Mouse (Mus musculus) kidney, postnatal 0 days (tissue): ENCODE results near the gene Ube3b. TPM values are rescaled to one million over a fixed set of nuclear protein-coding genes. Genes with fewer than 3 reads are reported as not detected.

Experiments used
- ATAC-seq: fragments of 200-750 bp; cut with Nextera tagmentation; replicated peaks from 2 replicates; pipeline ENCODE4 v1.8.0; 2017; ENCODE audit warnings: low read depth, moderate number of reproducible peaks, moderate TSS enrichment, moderate library complexity; ENCODE audit not compliant: low FRiP score
- DNase-seq: peaks from one replicate; pipeline ENCODE4 v3.0.0-alpha.2; 2016; ENCODE audit warnings: low spot score
- H3K27ac ChIP-seq: fragments of 300-500 bp; sonication (generic); 2 replicates; pipeline ENCODE4 v1.5.1; 2014; ENCODE audit warnings: mild to moderate bottlenecking
- H3K27me3 ChIP-seq: fragments of 300-500 bp; sonication (generic); 2 replicates; pipeline ENCODE4 v1.6.1; 2014; ENCODE audit warnings: low read length, mixed read lengths; ENCODE audit not compliant: insufficient read depth
- H3K36me3 ChIP-seq: fragments of 300-500 bp; sonication (generic); 2 replicates; pipeline ENCODE4 v1.6.1; 2014; ENCODE audit warnings: low read length, mixed read lengths; ENCODE audit not compliant: insufficient read depth
- H3K4me1 ChIP-seq: fragments of 300-500 bp; sonication (generic); replicated peaks from 2 replicates; pipeline ENCODE4 v1.6.1; 2014; ENCODE audit warnings: antibody characterized with exemption, low read length, mixed read lengths; ENCODE audit not compliant: insufficient read depth
- H3K4me2 ChIP-seq: fragments of 300-500 bp; sonication (generic); 2 replicates; pipeline ENCODE4 v1.6.1; 2014; ENCODE audit warnings: mild to moderate bottlenecking, low read length, moderate library complexity, mixed read lengths
- H3K4me3 ChIP-seq: fragments of 300-500 bp; sonication (generic); replicated peaks from 2 replicates; pipeline ENCODE4 v1.5.1; 2014; ENCODE audit warnings: low read depth, low read length
- H3K9ac ChIP-seq: fragments of 300-500 bp; sonication (generic); 2 replicates; pipeline ENCODE4 v1.6.1; 2014; ENCODE audit warnings: low read depth, low read length
- H3K9me3 ChIP-seq: fragments of 300-500 bp; sonication (generic); replicated peaks from 2 replicates; pipeline ENCODE4 v1.6.1; 2016; ENCODE audit warnings: low read length, inconsistent platforms, mixed read lengths
- CTCF ChIP-seq: IDR thresholded peaks from 2 replicates; pipeline ENCODE4 v1.5.1; 2016; ENCODE audit warnings: antibody characterized with exemption, low read depth, mild to moderate bottlenecking, moderate library complexity
- WGBS: fragments of 180-500 bp; shearing (Covaris S2); extraction: QIAGEN DNeasy Blood & Tissue Kit; methylation state at CpG from one replicate; pipeline ENCODE4 v1.1.7; 2014; 5-methylcytosine and 5-hydroxymethylcytosine counted together
- microRNA-seq: library from miRNA; unstranded; fragments of <30 nt; microRNA quantifications from one replicate; pipeline ENCODE4, GENCODE M21; 2016
- polyA plus RNA-seq: library from polyadenylated mRNA; unstranded; fragments of >200 nt; fragmentation: Nextera tagmentation; extraction: Ambion mirVana; gene quantifications from 2 replicates; pipeline ENCODE4 v1.2.1, GENCODE M21; 2015

The Ube3b gene
- polyA plus RNA-seq, 1 experiment from 2014 or later = 28.6 TPM

DNA sequence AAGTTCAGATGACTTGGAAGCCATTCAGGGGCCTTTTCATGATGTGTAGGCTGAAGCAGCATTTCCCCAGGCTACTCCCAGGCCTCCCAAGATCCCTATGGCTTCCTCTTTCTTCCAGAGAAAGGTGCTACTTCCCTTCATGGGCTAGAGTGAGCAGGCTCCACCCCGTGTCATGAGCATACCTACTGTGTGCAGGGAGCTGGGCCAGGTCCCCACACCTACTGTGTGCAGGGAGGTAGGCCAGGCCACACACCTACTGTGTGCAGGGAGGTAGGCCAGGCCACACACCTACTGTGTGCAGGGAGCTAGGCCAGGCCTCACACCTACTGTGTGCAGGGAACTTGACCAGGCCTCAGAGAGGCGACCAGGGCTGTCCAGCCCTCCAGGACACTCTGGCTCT, 84.2 kb downstream of the Ube3b start:
- ATAC-seq (no peak), DNase-seq (no peak)
- Histone ChIP-seq H3K27ac (no peak overlapping the region), H3K9ac (no peak overlapping the region), H3K27me3 (no peaks in the 10 kb centered on the region), H3K4me3 (no peak overlapping the region), H3K36me3 (no peaks in the 10 kb centered on the region), H3K9me3 (no peaks in the 10 kb centered on the region), H3K4me2 (no peak overlapping the region), H3K4me1 (peaks cover 9% of the 10 kb centered on the region; the same call in 1 of the 2 replicates)
- no peak for TF ChIP-seq CTCF
- WGBS = 86% methylated on average over 2 of the region's 2 CpGs

DNA sequence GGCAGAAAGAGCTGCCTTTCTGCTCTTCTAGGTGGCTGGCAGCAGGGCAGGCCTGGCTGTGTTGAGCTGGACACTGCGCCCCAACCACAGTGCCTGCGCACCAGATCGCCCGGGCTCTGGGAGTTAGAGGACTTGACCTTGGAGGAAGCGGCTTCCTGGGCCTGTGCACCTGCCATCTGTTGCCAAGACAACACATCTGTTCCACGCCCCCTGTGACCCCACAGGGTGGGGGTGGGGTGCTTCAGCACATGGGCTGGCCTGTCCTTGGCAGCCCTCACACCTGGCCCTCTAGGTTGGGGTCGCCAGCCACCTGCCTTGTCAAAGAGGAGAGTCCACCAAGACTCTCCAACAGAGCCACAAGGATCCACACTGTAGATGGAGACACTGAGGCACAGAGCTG, 85.2 kb downstream of the Ube3b start:
- ATAC-seq = 0 out of 2 replicates have a peak, but pooled peaks have one; percentile 10
- no peak overlapping the region for H3K9ac ChIP-seq
- no peaks in the 10 kb centered on the region for H3K27me3 ChIP-seq
- 64% methylated on average over 7 of the region's 7 CpGs for WGBS
- H3K4me3 ChIP-seq = no peak overlapping the region
- DNase-seq = no peak
- H3K36me3 ChIP-seq = no peaks in the 10 kb centered on the region
- no peaks in the 10 kb centered on the region for H3K9me3 ChIP-seq
- H3K4me2 ChIP-seq = no peak overlapping the region
- TF ChIP-seq CTCF = no peak
- no peak overlapping the region for H3K27ac ChIP-seq
- H3K4me1 ChIP-seq = peaks cover 9% of the 10 kb centered on the region; the same call in 1 of the 2 replicates

DNA sequence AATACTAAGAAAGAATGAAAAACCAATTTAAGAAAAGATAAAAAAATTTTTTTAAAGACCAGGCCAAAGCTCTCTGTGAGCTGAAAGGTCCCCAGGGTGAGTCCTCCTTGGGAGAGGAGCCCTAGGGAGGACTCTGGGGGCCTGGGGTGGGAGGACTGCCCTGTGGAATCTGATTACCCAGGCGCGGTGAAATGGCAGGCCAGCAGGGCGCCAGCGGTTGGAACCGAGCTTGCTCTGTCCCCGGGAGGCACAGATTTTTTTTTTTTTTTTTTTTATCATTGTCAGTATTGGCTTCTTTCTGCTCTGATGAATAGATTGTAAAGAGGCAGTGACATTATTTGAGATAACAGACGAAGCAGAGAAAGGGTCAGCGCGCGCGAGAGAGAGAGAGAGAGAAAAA, 86.6 kb downstream of the Ube3b start:
- no peak overlapping the region for H3K27ac ChIP-seq
- WGBS = 7% methylated on average over 7 of the region's 11 CpGs
- H3K9ac ChIP-seq = 0 out of 2 replicates have a peak overlapping the region, but pooled peaks have one; percentile 31
- peak overlapping the region; percentile 17; the same call in 1 of the 2 replicates for H3K4me3 ChIP-seq
- no peak for TF ChIP-seq CTCF
- no peaks in the 10 kb centered on the region for H3K27me3 ChIP-seq
- H3K4me1 ChIP-seq = 0 out of 2 replicates have a peak, but pooled peaks cover 5% of the 10 kb centered on the region
- ATAC-seq (no peak), DNase-seq (no peak)
- peak overlapping the region; percentile 60 for H3K4me2 ChIP-seq
- no peaks in the 10 kb centered on the region for H3K9me3 ChIP-seq
- no peaks in the 10 kb centered on the region for H3K36me3 ChIP-seq

DNA sequence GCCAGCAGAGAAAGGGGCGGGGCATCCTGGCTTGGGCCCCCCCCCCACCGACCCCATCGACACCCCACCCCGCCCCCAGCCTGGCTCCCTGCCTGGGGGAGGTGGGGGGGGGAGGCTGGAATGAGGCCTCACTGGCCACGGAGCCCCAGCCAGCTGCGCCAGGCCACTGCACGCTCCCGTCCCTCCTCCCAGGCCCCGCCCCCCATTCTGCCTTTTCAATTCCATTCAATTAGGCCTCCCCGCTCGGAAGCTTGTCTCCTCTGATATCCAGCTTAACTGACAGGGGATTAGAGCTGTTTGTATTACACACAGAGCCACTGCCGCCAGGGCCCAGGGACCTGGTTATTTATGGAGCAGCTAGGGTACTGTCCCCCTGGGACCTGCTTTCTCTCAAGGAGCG, 87.0 kb downstream of the Ube3b start:
- ATAC-seq (no peak; the same call in 1 of the 2 replicates), DNase-seq (peak; percentile 90)
- Histone ChIP-seq H3K27me3 (no peaks in the 10 kb centered on the region), H3K4me2 (peak overlapping the region; percentile 60), H3K27ac (0 out of 2 replicates have a peak overlapping the region, but pooled peaks have one; percentile 2), H3K9me3 (no peaks in the 10 kb centered on the region), H3K4me1 (0 out of 2 replicates have a peak, but pooled peaks cover 5% of the 10 kb centered on the region), H3K4me3 (peak overlapping the region; percentile 17; the same call in 1 of the 2 replicates), H3K36me3 (no peaks in the 10 kb centered on the region), H3K9ac (0 out of 2 replicates have a peak overlapping the region, but pooled peaks have one; percentile 31)
- under 1% methylated on average over 12 of the region's 13 CpGs for WGBS
- TF ChIP-seq CTCF = no peak

DNA sequence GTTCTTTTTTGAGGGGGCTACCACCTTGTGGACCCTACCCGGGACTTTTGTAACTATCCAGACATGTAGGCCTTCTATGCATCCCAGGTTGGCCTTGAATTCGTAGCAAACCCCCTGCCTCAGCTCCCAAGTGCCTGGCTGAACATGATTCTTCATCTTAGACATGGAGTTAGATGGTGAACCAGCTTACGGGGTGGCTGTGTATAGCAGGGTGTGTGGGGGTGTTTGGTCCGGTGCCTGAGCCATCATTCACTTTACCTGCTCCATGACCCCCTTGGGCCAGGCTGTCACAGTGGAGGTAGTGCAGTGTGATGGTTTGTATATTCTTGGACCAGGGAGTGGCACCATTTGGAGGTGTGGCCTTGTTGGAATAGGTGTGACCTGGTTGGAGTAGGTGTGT, 87.6 kb downstream of the Ube3b start:
- H3K9ac ChIP-seq = no peak overlapping the region
- H3K27me3 ChIP-seq = no peaks in the 10 kb centered on the region
- no peaks in the 10 kb centered on the region for H3K9me3 ChIP-seq
- no peak overlapping the region for H3K4me3 ChIP-seq
- no peak for DNase-seq
- no peak for TF ChIP-seq CTCF
- WGBS = 76% methylated on average over 4 of the region's 4 CpGs
- ATAC-seq = no peak
- H3K4me1 ChIP-seq = 0 out of 2 replicates have a peak, but pooled peaks cover 5% of the 10 kb centered on the region
- H3K4me2 ChIP-seq = no peak overlapping the region
- H3K36me3 ChIP-seq = no peaks in the 10 kb centered on the region
- 0 out of 2 replicates have a peak overlapping the region, but pooled peaks have one; percentile 2 for H3K27ac ChIP-seq

DNA sequence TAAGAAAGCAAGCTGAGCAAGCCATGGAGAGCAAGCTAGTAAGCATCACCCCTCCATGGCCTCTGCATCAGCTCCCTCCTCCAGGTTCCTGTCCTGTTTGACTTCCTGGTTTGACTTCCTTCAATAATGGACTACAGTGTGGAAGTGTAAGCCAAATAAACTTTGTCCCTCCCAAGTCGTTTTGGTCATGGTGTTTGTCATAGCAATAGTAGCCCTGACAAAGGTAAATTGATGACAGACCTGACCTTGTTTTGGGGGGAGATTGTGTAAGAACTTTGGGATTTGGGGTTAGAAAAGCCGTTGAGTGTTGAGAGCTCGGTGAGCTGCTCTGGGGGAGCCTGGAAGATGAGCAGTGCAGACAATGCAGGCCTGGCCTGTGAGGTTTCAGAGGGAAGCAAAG, 90.0 kb downstream of the Ube3b start:
- H3K27me3 ChIP-seq = no peaks in the 10 kb centered on the region
- H3K4me1 ChIP-seq = 0 out of 2 replicates have a peak, but pooled peaks cover 5% of the 10 kb centered on the region
- H3K9me3 ChIP-seq = no peaks in the 10 kb centered on the region
- no peak overlapping the region for H3K27ac ChIP-seq
- no peak for TF ChIP-seq CTCF
- H3K9ac ChIP-seq = no peak overlapping the region
- ATAC-seq = no peak
- no peaks in the 10 kb centered on the region for H3K36me3 ChIP-seq
- no peak for DNase-seq
- no peak overlapping the region for H3K4me2 ChIP-seq
- H3K4me3 ChIP-seq = no peak overlapping the region
- WGBS = 53% methylated on average over 3 of the region's 3 CpGs

Small RNAs within 50 kb of the gene (microRNA-seq; reads per million reads assigned to microRNA genes)
- not detected for gene Mir7027

Other genes with a start within 250 kb of the Ube3b start
- 4.4 and 4.6 TPM in 2 replicates for gene Acacb, start 234.1 kb upstream of the Ube3b start, polyA plus RNA-seq
- gene Foxn4, start 106.8 kb upstream of the Ube3b start, polyA plus RNA-seq = not detected in 2 replicates
- gene Myo1h, start 91.4 kb upstream of the Ube3b start, polyA plus RNA-seq = 1.4 and 1.6 TPM in 2 replicates
- gene Kctd10, start 99 bp upstream of the Ube3b start, polyA plus RNA-seq = 80.5 and 89.7 TPM in 2 replicates
- 18.9 and 22.8 TPM in 2 replicates for gene Mmab, start 63.5 kb downstream of the Ube3b start, polyA plus RNA-seq
- 29.3 and 31.7 TPM in 2 replicates for gene Mvk, start 63.7 kb downstream of the Ube3b start, polyA plus RNA-seq
- 5.0 and 5.8 TPM in 2 replicates for gene Fam222a, start 187.4 kb downstream of the Ube3b start, polyA plus RNA-seq